Mouse (Mus musculus) kidney, embryonic 15.5 days (tissue): ENCODE measurements around the gene Cacnb4. TPM values are rescaled to one million over a fixed set of nuclear protein-coding genes. Genes with fewer than 3 reads are reported as not detected.

Experiments
- ATAC-seq: fragments of 200-750 bp; cut with Nextera tagmentation; replicated peaks from 2 replicates; pipeline ENCODE4 v1.8.0; 2017; ENCODE audit warnings: moderate TSS enrichment; ENCODE audit not compliant: low FRiP score
- H3K27ac ChIP-seq: fragments of 300-500 bp; sonication (generic); 2 replicates; pipeline ENCODE4 v1.5.1; 2015; ENCODE audit warnings: mild to moderate bottlenecking, inconsistent platforms
- H3K27me3 ChIP-seq: fragments of 300-500 bp; sonication (generic); 2 replicates; pipeline ENCODE4 v1.6.1; 2015; ENCODE audit warnings: inconsistent platforms
- H3K36me3 ChIP-seq: fragments of 300-500 bp; sonication (generic); 2 replicates; pipeline ENCODE4 v1.6.1; 2015; ENCODE audit warnings: inconsistent platforms
- H3K4me1 ChIP-seq: fragments of 300-500 bp; sonication (generic); 2 replicates; pipeline ENCODE4 v1.6.1; 2015; ENCODE audit warnings: inconsistent platforms
- H3K4me2 ChIP-seq: fragments of 300-500 bp; sonication (generic); 2 replicates; pipeline ENCODE4 v1.6.1; 2015; ENCODE audit warnings: moderate library complexity, mild to moderate bottlenecking, inconsistent platforms
- H3K4me3 ChIP-seq: fragments of 300-500 bp; sonication (generic); replicated peaks from 2 replicates; pipeline ENCODE4 v1.5.1; 2015; ENCODE audit warnings: mild to moderate bottlenecking, inconsistent platforms
- H3K9ac ChIP-seq: fragments of 300-500 bp; sonication (generic); 2 replicates; pipeline ENCODE4 v1.6.1; 2015; ENCODE audit warnings: mild to moderate bottlenecking, inconsistent platforms
- H3K9me3 ChIP-seq: fragments of 300-500 bp; sonication (generic); replicated peaks from 2 replicates; pipeline ENCODE4 v1.6.1; 2016; ENCODE audit warnings: inconsistent platforms
- WGBS: fragments of 180-500 bp; shearing (Covaris S2); methylation state at CpG from one replicate; pipeline ENCODE4 v1.1.7; 2015; ENCODE audit warnings: mixed read lengths; 5-methylcytosine and 5-hydroxymethylcytosine counted together
- polyA plus RNA-seq: library from polyadenylated mRNA; unstranded; fragments of >200 nt; fragmentation: Nextera tagmentation; extraction: Ambion mirVana; gene quantifications from 2 replicates; pipeline ENCODE4 v1.2.1, GENCODE M21; 2015

Gene Cacnb4
- polyA plus RNA-seq, 1 experiment from 2014 or later: 3.7 TPM

GRCm38 (mm10) chr2:52530521-52530920 is 146.1 kb downstream of the Cacnb4 start:
- Histone ChIP-seq H3K4me3 (no peak overlapping the region), H3K27ac (no peak overlapping the region), H3K9ac (no peak overlapping the region), H3K9me3 (no peaks in the 10 kb centered on the region), H3K36me3 (no peaks in the 10 kb centered on the region), H3K4me1 (no peaks in the 10 kb centered on the region), H3K4me2 (no peak overlapping the region), H3K27me3 (no peaks in the 10 kb centered on the region)
- WGBS: 88% methylated on average over 2 of the region's 2 CpGs
- no peak for ATAC-seq

GRCm38 (mm10) chr2:52529245-52529644 is 147.4 kb downstream of the Cacnb4 start:
- no peak overlapping the region for H3K27ac ChIP-seq
- H3K4me2 ChIP-seq: no peak overlapping the region
- H3K36me3 ChIP-seq: no peaks in the 10 kb centered on the region
- H3K27me3 ChIP-seq: no peaks in the 10 kb centered on the region
- no peak for ATAC-seq
- H3K4me1 ChIP-seq: no peaks in the 10 kb centered on the region
- WGBS: 75% methylated on average over 7 of the region's 7 CpGs
- no peak overlapping the region for H3K9ac ChIP-seq
- H3K4me3 ChIP-seq: no peak overlapping the region
- no peaks in the 10 kb centered on the region for H3K9me3 ChIP-seq

DNA sequence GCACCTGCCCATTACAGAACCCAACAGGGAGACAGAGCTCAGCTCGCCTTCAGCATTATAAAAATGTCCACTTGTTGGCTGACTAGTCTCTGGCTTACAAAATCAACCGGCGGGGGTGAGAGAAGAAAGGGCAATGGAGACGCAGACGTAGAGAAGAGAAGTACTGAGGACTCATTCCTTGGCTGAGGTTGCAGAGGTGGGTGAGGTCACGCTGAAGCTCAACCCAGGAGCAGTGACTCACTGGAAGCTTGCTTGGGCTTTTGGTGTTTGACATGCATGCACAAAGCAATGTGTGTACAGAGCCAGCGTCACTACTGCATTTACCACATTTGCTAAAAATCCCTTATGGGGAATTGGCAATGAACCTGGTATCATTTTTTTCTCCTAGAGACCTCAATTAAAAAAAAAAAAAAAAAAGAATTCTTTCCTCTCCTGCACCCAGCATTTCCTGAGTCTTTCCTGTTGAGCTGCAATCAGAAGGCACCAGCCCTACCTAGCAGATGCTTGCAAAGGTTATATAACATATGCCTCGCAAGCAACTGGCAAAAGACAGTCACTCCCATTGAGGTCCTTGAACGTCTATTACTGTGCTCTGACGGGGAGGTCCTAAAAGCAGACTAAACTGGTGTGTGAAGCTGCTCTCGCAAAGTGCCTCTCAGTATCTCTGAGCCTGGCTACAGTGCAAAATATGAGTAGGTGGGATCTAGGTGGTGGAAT is 150.6 kb downstream of the Cacnb4 start:
- Histone ChIP-seq H3K9ac (no peak overlapping the region), H3K9me3 (no peaks in the 10 kb centered on the region), H3K4me2 (no peak overlapping the region), H3K36me3 (no peaks in the 10 kb centered on the region), H3K27ac (no peak overlapping the region), H3K4me3 (no peak overlapping the region), H3K27me3 (no peaks in the 10 kb centered on the region), H3K4me1 (no peaks in the 10 kb centered on the region)
- WGBS: 74% methylated on average over 11 of the region's 11 CpGs
- ATAC-seq: no peak

GRCm38 (mm10) chr2:52523056-52523715 is 153.4 kb downstream of the Cacnb4 start:
- H3K4me3 ChIP-seq: no peak overlapping the region
- no peak overlapping the region for H3K4me2 ChIP-seq
- H3K9me3 ChIP-seq: no peaks in the 10 kb centered on the region
- ATAC-seq: no peak
- H3K27me3 ChIP-seq: no peaks in the 10 kb centered on the region
- no peak overlapping the region for H3K27ac ChIP-seq
- 94% methylated on average over 7 of the region's 7 CpGs for WGBS
- no peak overlapping the region for H3K9ac ChIP-seq
- no peaks in the 10 kb centered on the region for H3K36me3 ChIP-seq
- no peaks in the 10 kb centered on the region for H3K4me1 ChIP-seq

- Histone ChIP-seq H3K9ac (no peak overlapping the region), H3K9me3 (no peaks in the 10 kb centered on the region), H3K36me3 (no peaks in the 10 kb centered on the region), H3K27ac (no peak overlapping the region), H3K27me3 (no peaks in the 10 kb centered on the region), H3K4me3 (no peak overlapping the region), H3K4me1 (0 out of 2 replicates have a peak, but pooled peaks cover 4% of the 10 kb centered on the region), H3K4me2 (no peak overlapping the region)
- no peak for ATAC-seq
- WGBS: 80% methylated on average over 1 of the region's 1 CpGs
Observed at GRCm38 (mm10) chr2:52521012-52521411, 155.6 kb downstream of the Cacnb4 start.

GRCm38 (mm10) chr2:52518740-52519139 is 157.9 kb downstream of the Cacnb4 start:
- H3K9me3 ChIP-seq: no peaks in the 10 kb centered on the region
- no peak overlapping the region for H3K4me2 ChIP-seq
- WGBS: 91% methylated on average over 4 of the region's 4 CpGs
- no peak overlapping the region for H3K4me3 ChIP-seq
- H3K9ac ChIP-seq: no peak overlapping the region
- no peaks in the 10 kb centered on the region for H3K27me3 ChIP-seq
- no peak overlapping the region for H3K27ac ChIP-seq
- H3K4me1 ChIP-seq: 0 out of 2 replicates have a peak, but pooled peaks cover 7% of the 10 kb centered on the region
- no peak for ATAC-seq
- no peaks in the 10 kb centered on the region for H3K36me3 ChIP-seq

GRCm38 (mm10) chr2:52516534-52516933 is 160.1 kb downstream of the Cacnb4 start:
- H3K4me1 ChIP-seq: peaks cover 11% of the 10 kb centered on the region; the same call in 1 of the 2 replicates
- no peaks in the 10 kb centered on the region for H3K9me3 ChIP-seq
- H3K9ac ChIP-seq: no peak overlapping the region
- H3K4me3 ChIP-seq: no peak overlapping the region
- H3K27ac ChIP-seq: no peak overlapping the region
- ATAC-seq: peak; percentile 54; the same call in 1 of the 2 replicates
- no peaks in the 10 kb centered on the region; the same call in 1 of the 2 replicates for H3K27me3 ChIP-seq
- WGBS: 34% methylated on average over 3 of the region's 3 CpGs
- H3K36me3 ChIP-seq: no peaks in the 10 kb centered on the region
- H3K4me2 ChIP-seq: no peak overlapping the region

DNA sequence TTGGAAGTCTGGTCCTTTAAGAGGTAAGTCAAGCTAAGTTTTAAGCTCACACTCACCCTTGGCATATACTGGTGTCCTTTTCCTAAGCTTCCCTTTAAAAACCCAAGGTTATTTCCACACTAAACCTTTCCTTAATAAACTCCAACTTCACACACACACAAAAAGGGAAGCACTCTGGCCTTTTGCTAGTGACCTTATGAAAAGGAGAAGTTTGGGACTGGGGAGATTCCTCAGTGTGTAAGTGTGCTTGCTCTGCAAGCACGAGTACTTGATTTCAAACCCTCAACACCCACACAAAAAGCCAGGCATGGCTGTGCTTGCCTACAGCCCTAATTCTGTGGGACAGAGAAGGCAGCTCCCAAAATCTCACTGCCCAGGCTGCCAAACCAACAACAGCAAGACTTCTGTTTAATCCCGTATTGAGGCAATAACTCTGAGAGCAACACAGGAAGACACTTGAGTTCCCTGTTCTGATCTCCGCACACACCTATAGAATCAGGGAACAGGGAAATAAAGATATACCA is 163.7 kb downstream of the Cacnb4 start:
- H3K4me2 ChIP-seq: no peak overlapping the region
- H3K36me3 ChIP-seq: no peaks in the 10 kb centered on the region
- ATAC-seq: no peak
- no peak overlapping the region for H3K9ac ChIP-seq
- H3K27me3 ChIP-seq: peaks cover 3% of the 10 kb centered on the region; the same call in 1 of the 2 replicates
- H3K27ac ChIP-seq: no peak overlapping the region
- no peaks in the 10 kb centered on the region for H3K9me3 ChIP-seq
- no peak overlapping the region for H3K4me3 ChIP-seq
- WGBS: 63% methylated on average over 3 of the region's 3 CpGs
- H3K4me1 ChIP-seq: peaks cover 11% of the 10 kb centered on the region; the same call in 1 of the 2 replicates

GRCm38 (mm10) chr2:52512206-52512605 is 164.4 kb downstream of the Cacnb4 start:
- Histone ChIP-seq H3K9me3 (no peaks in the 10 kb centered on the region), H3K27me3 (peaks cover 3% of the 10 kb centered on the region; the same call in 1 of the 2 replicates), H3K4me1 (peaks cover 11% of the 10 kb centered on the region; the same call in 1 of the 2 replicates), H3K27ac (no peak overlapping the region), H3K9ac (no peak overlapping the region), H3K36me3 (no peaks in the 10 kb centered on the region), H3K4me3 (no peak overlapping the region), H3K4me2 (peak overlapping the region; percentile 35)
- 20% methylated on average over 3 of the region's 3 CpGs for WGBS
- peak; percentile 77; the same call in 1 of the 2 replicates for ATAC-seq

DNA sequence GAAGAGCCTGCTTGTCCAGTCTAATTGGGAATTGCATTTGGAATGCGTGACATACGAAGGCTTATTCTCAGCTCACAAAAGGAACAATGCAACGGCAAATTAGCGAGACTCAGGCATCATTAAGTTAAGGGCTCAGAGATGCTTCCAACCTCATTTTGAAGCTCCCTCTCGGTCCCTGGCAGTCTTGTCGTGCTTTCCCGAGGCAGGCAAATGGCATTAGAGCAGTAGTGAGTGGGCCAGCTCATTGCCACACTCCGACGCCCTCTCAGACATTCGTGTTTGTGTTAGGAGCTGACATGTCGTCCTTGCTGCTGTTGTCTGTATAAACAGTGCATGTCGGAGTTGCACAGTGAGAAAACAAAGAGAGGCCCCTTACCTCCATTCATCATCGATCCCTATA is 164.8 kb downstream of the Cacnb4 start:
- 15% methylated on average over 13 of the region's 13 CpGs for WGBS
- Histone ChIP-seq H3K4me3 (no peak overlapping the region), H3K4me2 (peak overlapping the region; percentile 35)

DNA sequence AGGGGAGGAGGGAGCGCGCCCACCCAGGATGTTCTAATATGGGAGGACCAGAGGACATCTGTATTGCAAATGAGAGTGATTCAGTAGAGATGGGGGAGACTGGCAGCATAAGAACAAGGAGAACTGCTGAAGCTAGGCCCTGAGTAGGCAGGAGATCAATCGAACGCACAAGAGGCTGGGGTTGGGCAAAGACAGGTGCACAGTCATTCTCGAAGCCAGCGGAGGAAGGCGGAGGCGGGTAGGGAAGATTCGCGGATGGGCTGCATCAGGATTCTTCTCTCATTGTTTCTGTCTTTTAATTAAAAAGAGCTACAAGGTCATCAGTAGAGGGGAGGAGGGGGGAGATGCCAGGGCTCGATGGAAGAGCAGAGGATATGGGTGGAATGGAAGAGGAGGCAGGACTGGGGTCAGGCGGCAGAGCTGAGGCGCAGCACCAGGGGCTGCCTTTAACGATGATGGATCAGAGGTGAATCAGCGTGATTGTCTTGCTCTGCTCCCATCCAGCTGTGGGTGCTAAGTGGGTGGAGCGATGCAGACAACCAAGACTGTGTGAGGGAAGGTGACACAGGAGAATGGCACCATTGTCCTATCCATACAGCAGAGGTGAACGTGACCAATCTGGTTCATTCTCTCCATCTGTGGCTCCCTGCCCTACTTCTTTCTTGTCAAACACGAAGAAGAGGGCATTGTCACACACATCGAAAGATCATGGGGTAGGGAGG is 166.7 kb downstream of the Cacnb4 start:
- Histone ChIP-seq H3K36me3 (no peaks in the 10 kb centered on the region), H3K4me2 (no peak overlapping the region), H3K4me1 (peaks cover 7% of the 10 kb centered on the region; the same call in 1 of the 2 replicates), H3K27me3 (peaks cover 3% of the 10 kb centered on the region; the same call in 1 of the 2 replicates), H3K4me3 (no peak overlapping the region), H3K27ac (no peak overlapping the region), H3K9me3 (no peaks in the 10 kb centered on the region), H3K9ac (no peak overlapping the region)
- 76% methylated on average over 19 of the region's 19 CpGs for WGBS
- ATAC-seq: no peak

More for the DNA sequence above, 164.8 kb downstream of the Cacnb4 start:
- Histone ChIP-seq H3K9ac (no peak overlapping the region), H3K4me1 (peaks cover 11% of the 10 kb centered on the region; the same call in 1 of the 2 replicates), H3K27me3 (peaks cover 3% of the 10 kb centered on the region; the same call in 1 of the 2 replicates), H3K27ac (no peak overlapping the region), H3K36me3 (no peaks in the 10 kb centered on the region), H3K9me3 (no peaks in the 10 kb centered on the region)
- ATAC-seq: no peak; the same call in 1 of the 2 replicates
